Mouse (Mus musculus) liver, embryonic 14.5 days (tissue): ENCODE data around the gene Ublcp1. TPM values are rescaled to one million over a fixed set of nuclear protein-coding genes. Genes with fewer than 3 reads are reported as not detected.

Experiments used
- ATAC-seq: fragments of 200-750 bp; cut with Nextera tagmentation; 2 replicates; pipeline ENCODE4 v1.8.0; 2017; ENCODE audit warnings: moderate number of reproducible peaks, mild to moderate bottlenecking, moderate library complexity; ENCODE audit not compliant: insufficient read depth
- DNase-seq, 3 experiments: peaks; one replicate each; pipeline ENCODE4 v3.0.0-alpha.2; 2012 to 2013; ENCODE audit warnings: low read depth in 3 of 3, low spot score in 3 of 3
- H3K27ac ChIP-seq: fragments of 300-500 bp; sonication (generic); 2 replicates; pipeline ENCODE4 v1.5.1; 2014; ENCODE audit warnings: moderate library complexity, mild to moderate bottlenecking, control low read depth, inconsistent platforms
- H3K27me3 ChIP-seq: fragments of 300-500 bp; sonication (generic); 2 replicates; pipeline ENCODE4 v1.6.1; 2014; ENCODE audit warnings: mild to moderate bottlenecking, low read length, moderate library complexity; ENCODE audit not compliant: control insufficient read depth, insufficient read depth
- H3K36me3 ChIP-seq: fragments of 300-500 bp; sonication (generic); replicated peaks from 2 replicates; pipeline ENCODE4 v1.6.1; 2014; ENCODE audit warnings: low read depth; ENCODE audit not compliant: control insufficient read depth, insufficient read depth
- H3K4me1 ChIP-seq, 2 experiments: fragments of 200-500 bp in 1 of 2; fragments of 300-500 bp in 1 of 2; sonication (generic) in 1 of 2; replicated peaks; 2 replicates each; pipeline ENCODE4 v1.6.1; 2012 to 2014; ENCODE audit warnings: antibody characterized with exemption in 1 of 2, inconsistent platforms in 1 of 2, low read length in 1 of 2; ENCODE audit not compliant: control insufficient read depth in 2 of 2, insufficient read depth in 2 of 2
- H3K4me2 ChIP-seq: fragments of 300-500 bp; sonication (generic); 2 replicates; pipeline ENCODE4 v1.6.1; 2014; ENCODE audit warnings: low read depth, mild to moderate bottlenecking, control low read depth, moderate library complexity
- H3K4me3 ChIP-seq, 2 experiments: fragments of 200-500 bp in 1 of 2; fragments of 300-500 bp in 1 of 2; sonication (generic) in 1 of 2; 2 replicates each; pipeline ENCODE4 v1.5.1; 2012 to 2014; ENCODE audit warnings: low read depth in 2 of 2, low read length in 2 of 2, mild to moderate bottlenecking in 2 of 2, control low read depth in 1 of 2, inconsistent platforms in 1 of 2, moderate library complexity in 1 of 2; ENCODE audit not compliant: insufficient read depth in 1 of 2
- H3K9ac ChIP-seq: fragments of 300-500 bp; sonication (generic); replicated peaks from 2 replicates; pipeline ENCODE4 v1.6.1; 2014; ENCODE audit warnings: mild to moderate bottlenecking, control low read depth, moderate library complexity
- H3K9me3 ChIP-seq: fragments of 300-500 bp; sonication (generic); 2 replicates; pipeline ENCODE4 v1.6.1; 2016; ENCODE audit warnings: low read length, mixed read lengths; ENCODE audit not compliant: control insufficient read depth
- CTCF ChIP-seq: IDR thresholded peaks from 2 replicates; pipeline ENCODE4 v1.5.1; 2016; ENCODE audit warnings: antibody characterized with exemption, low read depth, control low read depth
- EP300 ChIP-seq: IDR thresholded peaks from 2 replicates; pipeline ENCODE4 v1.6.1; 2016; ENCODE audit warnings: antibody characterized with exemption, low read depth
- WGBS: fragments of 180-500 bp; shearing (Covaris S2); extraction: QIAGEN DNeasy Blood & Tissue Kit; methylation state at CpG from one replicate; pipeline ENCODE4 v1.1.7; 2014; ENCODE audit not compliant: insufficient replicate concordance; 5-methylcytosine and 5-hydroxymethylcytosine counted together
- polyA plus RNA-seq, 2 experiments: library from polyadenylated mRNA; depleted of rRNA in 1 of 2; stranded (reverse) in 1 of 2; unstranded in 1 of 2; fragments of >200 nt; fragmentation: Nextera tagmentation in 1 of 2; extraction: Ambion mirVana in 1 of 2; gene quantifications; 2 replicates each; pipeline versions ENCODE4 v1.2.1 to v1.2.3; 2012 to 2014

Ublcp1 gene
- polyA plus RNA-seq, 2 experiments = 30.4 to 46.6 TPM

GRCm38 (mm10) chr11:44516362-44516761, 46.1 kb upstream of the Ublcp1 start:
- H3K27me3 ChIP-seq = no peaks in the 10 kb centered on the region
- peaks cover 49 to 54% of the 10 kb centered on the region in 2 experiments for H3K4me1 ChIP-seq
- H3K4me2 ChIP-seq = no peak overlapping the region
- ATAC-seq (no peak), DNase-seq (no peak)
- no peaks in the 10 kb centered on the region for H3K9me3 ChIP-seq
- WGBS = 55% methylated on average over 1 of the region's 1 CpGs
- no peak overlapping the region for H3K9ac ChIP-seq
- no peaks in the 10 kb centered on the region; the same call in 1 of the 2 replicates for H3K36me3 ChIP-seq
- H3K4me3 ChIP-seq = no peak overlapping the region
- TF ChIP-seq CTCF (no peak), EP300 (no peak)
- peak overlapping the region; percentile 37; the same call in 1 of the 2 replicates for H3K27ac ChIP-seq

- Histone ChIP-seq H3K4me3 (no peak overlapping the region), H3K27me3 (no peaks in the 10 kb centered on the region), H3K4me1 (peaks cover 66 to 71% of the 10 kb centered on the region in 2 experiments), H3K36me3 (no peaks in the 10 kb centered on the region), H3K27ac (peak overlapping the region; percentile 64), H3K9ac (peak overlapping the region; percentile 23; the same call in 1 of the 2 replicates), H3K4me2 (no peak overlapping the region), H3K9me3 (no peaks in the 10 kb centered on the region)
- ATAC-seq (no peak), DNase-seq (no peak)
- 59% methylated on average over 2 of the region's 2 CpGs for WGBS
- TF ChIP-seq CTCF (no peak), EP300 (no peak)
These were observed 44.4 kb upstream of the Ublcp1 start for GRCm38 (mm10) chr11:44514666-44515065.

GRCm38 (mm10) chr11:44513026-44513422, 42.7 kb upstream of the Ublcp1 start:
- TF ChIP-seq EP300 (peak; percentile 83), CTCF (no peak)
- H3K27me3 ChIP-seq = no peaks in the 10 kb centered on the region
- H3K9me3 ChIP-seq = no peaks in the 10 kb centered on the region
- 6% methylated on average over 2 of the region's 2 CpGs for WGBS
- peak overlapping the region; percentile 97 for H3K27ac ChIP-seq
- H3K9ac ChIP-seq = peak overlapping the region; percentile 67
- ATAC-seq = peak; percentile 64
- peak overlapping the region in 1 of 2 experiments; percentile 30; a peak in 2 of 4 replicates for H3K4me3 ChIP-seq
- H3K4me2 ChIP-seq = peak overlapping the region; percentile 72
- DNase-seq = peak in 1 of 3 experiments; percentile 53
- peaks cover 78 to 81% of the 10 kb centered on the region in 2 experiments for H3K4me1 ChIP-seq
- no peaks in the 10 kb centered on the region for H3K36me3 ChIP-seq

GRCm38 (mm10) chr11:44512044-44513025, 42.0 kb upstream of the Ublcp1 start:
- H3K27me3 ChIP-seq = no peaks in the 10 kb centered on the region
- peak overlapping the region; percentile 97 for H3K27ac ChIP-seq
- H3K36me3 ChIP-seq = no peaks in the 10 kb centered on the region
- peak overlapping the region; percentile 7 to 30; a peak in 2 of 4 replicates for H3K4me3 ChIP-seq
- peak overlapping the region; percentile 67 for H3K9ac ChIP-seq
- 15% methylated on average over 14 of the region's 14 CpGs for WGBS
- H3K9me3 ChIP-seq = no peaks in the 10 kb centered on the region
- 0 out of 2 replicates have a peak, but pooled peaks have one; percentile 8 for TF ChIP-seq CTCF
- peak; percentile 86 for TF ChIP-seq EP300
- ATAC-seq = peak; percentile 77
- H3K4me2 ChIP-seq = peak overlapping the region; percentile 72
- H3K4me1 ChIP-seq = peaks cover 79 to 81% of the 10 kb centered on the region in 2 experiments
- peak; percentile 75 to 81 (median 76) for DNase-seq

- ATAC-seq (no peak), DNase-seq (no peak)
- H3K4me2 ChIP-seq = peak overlapping the region; percentile 72
- peak overlapping the region; percentile 97 for H3K27ac ChIP-seq
- peaks cover 76 to 79% of the 10 kb centered on the region in 2 experiments for H3K4me1 ChIP-seq
- peak overlapping the region; percentile 70 for H3K9ac ChIP-seq
- H3K36me3 ChIP-seq = no peaks in the 10 kb centered on the region
- 48% methylated on average over 7 of the region's 7 CpGs for WGBS
- H3K4me3 ChIP-seq = peak overlapping the region in 1 of 2 experiments; percentile 48; a peak in 1 of 4 replicates
- TF ChIP-seq CTCF (no peak), EP300 (no peak)
- H3K27me3 ChIP-seq = no peaks in the 10 kb centered on the region
- no peaks in the 10 kb centered on the region for H3K9me3 ChIP-seq
These were observed 40.1 kb upstream of the Ublcp1 start for GRCm38 (mm10) chr11:44510371-44510770.
